Mouse (Mus musculus) neural tube, embryonic 15.5 days (tissue): ENCODE results near the gene Tspan5. TPM values are rescaled to one million over a fixed set of nuclear protein-coding genes. Genes with fewer than 3 reads are reported as not detected.

Source experiments
- ATAC-seq: fragments of 200-750 bp; cut with Nextera tagmentation; 2 replicates; pipeline ENCODE4 v1.8.0; 2017; ENCODE audit warnings: mild to moderate bottlenecking, moderate TSS enrichment, moderate library complexity; ENCODE audit not compliant: low FRiP score
- H3K27ac ChIP-seq: fragments of 300-500 bp; sonication (generic); replicated peaks from 2 replicates; pipeline ENCODE4 v1.5.1; 2015; ENCODE audit warnings: mild to moderate bottlenecking, inconsistent platforms
- H3K27me3 ChIP-seq: fragments of 300-500 bp; sonication (generic); replicated peaks from 2 replicates; pipeline ENCODE4 v1.6.1; 2015; ENCODE audit warnings: inconsistent platforms
- H3K36me3 ChIP-seq: fragments of 300-500 bp; sonication (generic); 2 replicates; pipeline ENCODE4 v1.6.1; 2015; ENCODE audit warnings: inconsistent platforms
- H3K4me1 ChIP-seq: fragments of 300-500 bp; sonication (generic); 2 replicates; pipeline ENCODE4 v1.6.1; 2015; ENCODE audit warnings: inconsistent platforms
- H3K4me2 ChIP-seq: fragments of 300-500 bp; sonication (generic); 2 replicates; pipeline ENCODE4 v1.6.1; 2015; ENCODE audit warnings: inconsistent platforms, mild to moderate bottlenecking, moderate library complexity
- H3K4me3 ChIP-seq: fragments of 300-500 bp; sonication (generic); replicated peaks from 2 replicates; pipeline ENCODE4 v1.5.1; 2015; ENCODE audit warnings: mild to moderate bottlenecking, inconsistent platforms
- H3K9ac ChIP-seq: fragments of 300-500 bp; sonication (generic); replicated peaks from 2 replicates; pipeline ENCODE4 v1.6.1; 2015; ENCODE audit warnings: mild to moderate bottlenecking, inconsistent platforms
- H3K9me3 ChIP-seq: fragments of 300-500 bp; sonication (generic); replicated peaks from 2 replicates; pipeline ENCODE4 v1.6.1; 2016; ENCODE audit warnings: inconsistent platforms
- WGBS: fragments of 180-500 bp; shearing (Covaris S2); methylation state at CpG from one replicate; pipeline ENCODE4 v1.1.7; 2015; ENCODE audit warnings: mixed read lengths; 5-methylcytosine and 5-hydroxymethylcytosine counted together
- polyA plus RNA-seq: library from polyadenylated mRNA; unstranded; fragments of >200 nt; fragmentation: Nextera tagmentation; extraction: Ambion mirVana; gene quantifications from 2 replicates; pipeline ENCODE4 v1.2.1, GENCODE M21; 2015

Tspan5 gene
- polyA plus RNA-seq, 1 experiment from 2014 or later = 104 TPM

GRCm38 (mm10) chr3:138722152-138722551 is 19.8 kb upstream of the Tspan5 start:
- no peaks in the 10 kb centered on the region for H3K36me3 ChIP-seq
- no peak for ATAC-seq
- WGBS = 90% methylated on average over 5 of the region's 5 CpGs

DNA sequence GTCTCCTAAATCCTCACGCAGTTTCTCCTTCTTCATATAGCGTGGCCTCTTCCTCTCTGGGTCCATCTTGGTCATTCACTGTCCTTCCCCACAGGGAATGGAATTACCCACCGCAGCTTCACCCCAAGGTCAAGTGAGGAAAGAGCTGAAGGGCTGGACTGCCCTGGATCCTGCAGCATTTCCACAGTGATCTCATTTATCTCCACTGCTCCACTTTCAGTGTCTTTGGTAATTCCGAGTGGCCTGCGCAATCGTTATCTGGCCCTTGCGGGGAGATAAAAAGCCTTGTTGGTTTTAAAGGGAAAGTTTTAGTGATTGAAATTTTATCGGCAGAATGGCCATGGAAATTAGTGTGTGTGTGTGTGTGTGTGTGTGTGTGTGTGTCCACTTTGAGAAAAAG is 14.4 kb upstream of the Tspan5 start:
- no peaks in the 10 kb centered on the region for H3K36me3 ChIP-seq
- no peak overlapping the region for H3K4me2 ChIP-seq
- H3K4me3 ChIP-seq = no peak overlapping the region
- WGBS = 89% methylated on average over 8 of the region's 8 CpGs
- H3K9me3 ChIP-seq = no peaks in the 10 kb centered on the region
- ATAC-seq = no peak
- H3K27me3 ChIP-seq = no peaks in the 10 kb centered on the region
- H3K4me1 ChIP-seq = no peaks in the 10 kb centered on the region
- no peak overlapping the region for H3K27ac ChIP-seq
- no peak overlapping the region for H3K9ac ChIP-seq

More at GRCm38 (mm10) chr3:138722152-138722551, 19.8 kb upstream of the Tspan5 start:
- no peak overlapping the region for H3K4me2 ChIP-seq
- no peak overlapping the region for H3K4me3 ChIP-seq
- H3K4me1 ChIP-seq = no peaks in the 10 kb centered on the region
- H3K27me3 ChIP-seq = no peaks in the 10 kb centered on the region
- no peak overlapping the region for H3K27ac ChIP-seq
- no peak overlapping the region for H3K9ac ChIP-seq
- no peaks in the 10 kb centered on the region for H3K9me3 ChIP-seq

- Histone ChIP-seq H3K9ac (no peak overlapping the region), H3K4me3 (no peak overlapping the region), H3K4me2 (no peak overlapping the region), H3K4me1 (no peaks in the 10 kb centered on the region), H3K27ac (no peak overlapping the region), H3K27me3 (no peaks in the 10 kb centered on the region), H3K36me3 (no peaks in the 10 kb centered on the region), H3K9me3 (no peaks in the 10 kb centered on the region)
- ATAC-seq = no peak
- WGBS = 84% methylated on average over 3 of the region's 3 CpGs
Measured at GRCm38 (mm10) chr3:138728840-138729239, 13.2 kb upstream of the Tspan5 start.

GRCm38 (mm10) chr3:138730812-138731211 is 11.2 kb upstream of the Tspan5 start:
- WGBS = 70% methylated on average over 3 of the region's 3 CpGs
- ATAC-seq = no peak
- Histone ChIP-seq H3K36me3 (no peaks in the 10 kb centered on the region), H3K9ac (no peak overlapping the region), H3K27me3 (no peaks in the 10 kb centered on the region), H3K4me1 (no peaks in the 10 kb centered on the region), H3K27ac (no peak overlapping the region), H3K4me2 (no peak overlapping the region), H3K4me3 (no peak overlapping the region), H3K9me3 (no peaks in the 10 kb centered on the region)

GRCm38 (mm10) chr3:138735760-138736159 is 6.2 kb upstream of the Tspan5 start:
- Histone ChIP-seq H3K4me1 (no peaks in the 10 kb centered on the region), H3K4me2 (no peak overlapping the region), H3K4me3 (no peak overlapping the region), H3K9me3 (no peaks in the 10 kb centered on the region), H3K9ac (no peak overlapping the region), H3K27me3 (no peaks in the 10 kb centered on the region), H3K36me3 (no peaks in the 10 kb centered on the region), H3K27ac (no peak overlapping the region)
- WGBS = 89% methylated on average over 5 of the region's 5 CpGs
- no peak for ATAC-seq

- no peak for ATAC-seq
- Histone ChIP-seq H3K36me3 (no peaks in the 10 kb centered on the region), H3K4me2 (no peak overlapping the region), H3K4me1 (peaks cover 12% of the 10 kb centered on the region), H3K27ac (no peak overlapping the region), H3K27me3 (no peaks in the 10 kb centered on the region), H3K9ac (no peak overlapping the region), H3K4me3 (no peak overlapping the region), H3K9me3 (no peaks in the 10 kb centered on the region)
- WGBS = 86% methylated on average over 4 of the region's 4 CpGs
Measured at GRCm38 (mm10) chr3:138739150-138739700, 2.8 kb upstream of the Tspan5 start.

DNA sequence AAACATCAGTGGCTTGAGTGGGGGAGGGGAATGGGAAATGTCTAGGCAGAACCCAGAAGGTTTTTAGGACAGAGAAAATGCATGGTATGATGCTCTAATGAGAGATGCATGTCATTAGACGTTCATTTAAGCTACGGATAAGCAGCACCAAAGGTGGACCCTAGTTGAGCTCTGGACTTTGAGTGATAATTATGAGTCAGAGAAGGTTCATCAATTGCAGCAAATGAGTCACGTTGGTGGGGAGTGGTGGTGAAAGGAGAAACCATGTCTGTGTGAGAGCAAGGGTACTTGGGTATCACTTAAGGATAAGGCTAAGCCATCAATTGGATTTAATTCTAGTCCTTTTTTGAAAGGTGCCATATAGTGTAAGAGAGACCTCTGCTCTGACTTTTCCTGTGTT is 1.7 kb upstream of the Tspan5 start:
- H3K27ac ChIP-seq = no peak overlapping the region
- no peaks in the 10 kb centered on the region for H3K9me3 ChIP-seq
- no peak overlapping the region for H3K4me3 ChIP-seq
- H3K4me2 ChIP-seq = no peak overlapping the region
- H3K27me3 ChIP-seq = no peaks in the 10 kb centered on the region
- WGBS = 85% methylated on average over 3 of the region's 3 CpGs
- no peak overlapping the region for H3K9ac ChIP-seq
- peaks cover 23% of the 10 kb centered on the region for H3K4me1 ChIP-seq
- no peak for ATAC-seq
- no peaks in the 10 kb centered on the region for H3K36me3 ChIP-seq

- peak overlapping the region; percentile 83 for H3K4me2 ChIP-seq
- no peaks in the 10 kb centered on the region for H3K36me3 ChIP-seq
- ATAC-seq = no peak
- no peaks in the 10 kb centered on the region for H3K9me3 ChIP-seq
- H3K9ac ChIP-seq = peak overlapping the region; percentile 91
- H3K4me3 ChIP-seq = peak overlapping the region; percentile 96
- H3K27me3 ChIP-seq = no peaks in the 10 kb centered on the region
- 69% methylated on average over 8 of the region's 8 CpGs for WGBS
- H3K4me1 ChIP-seq = peaks cover 30% of the 10 kb centered on the region
- H3K27ac ChIP-seq = peak overlapping the region; percentile 95
Measured at GRCm38 (mm10) chr3:138740843-138741540, 1.0 kb upstream of the Tspan5 start.

- H3K9me3 ChIP-seq = no peaks in the 10 kb centered on the region
- ATAC-seq = peak; percentile 18
- H3K27me3 ChIP-seq = no peaks in the 10 kb centered on the region
- 0% methylated on average over 23 of the region's 23 CpGs for WGBS
- H3K27ac ChIP-seq = peak overlapping the region; percentile 95
- H3K9ac ChIP-seq = peak overlapping the region; percentile 91
- H3K4me3 ChIP-seq = peak overlapping the region; percentile 96
- H3K4me2 ChIP-seq = peak overlapping the region; percentile 83
- H3K4me1 ChIP-seq = peaks cover 43% of the 10 kb centered on the region
- H3K36me3 ChIP-seq = no peaks in the 10 kb centered on the region
Measured at GRCm38 (mm10) chr3:138742566-138742930, 553 bp downstream of the Tspan5 start.

- Histone ChIP-seq H3K9ac (peak overlapping the region; percentile 91), H3K4me1 (peaks cover 43% of the 10 kb centered on the region), H3K27ac (peak overlapping the region; percentile 95), H3K36me3 (no peaks in the 10 kb centered on the region), H3K4me3 (peak overlapping the region; percentile 96), H3K4me2 (peak overlapping the region; percentile 83), H3K9me3 (no peaks in the 10 kb centered on the region), H3K27me3 (no peaks in the 10 kb centered on the region)
- WGBS = under 1% methylated on average over 33 of the region's 33 CpGs
- peak; percentile 83 for ATAC-seq
Measured at GRCm38 (mm10) chr3:138743061-138743671, 1.2 kb downstream of the Tspan5 start.

- Histone ChIP-seq H3K4me3 (peak overlapping the region; percentile 96), H3K27ac (peak overlapping the region; percentile 95), H3K9me3 (no peaks in the 10 kb centered on the region), H3K9ac (peak overlapping the region; percentile 91), H3K36me3 (no peaks in the 10 kb centered on the region), H3K4me2 (peak overlapping the region; percentile 83), H3K4me1 (peaks cover 43% of the 10 kb centered on the region), H3K27me3 (no peaks in the 10 kb centered on the region)
- no peak for ATAC-seq
- 5% methylated on average over 8 of the region's 8 CpGs for WGBS
Measured at GRCm38 (mm10) chr3:138744030-138744774, 2.2 kb downstream of the Tspan5 start.
